Mouse (Mus musculus): Measurements from ENCODE around the gene Olfr521.

DNA sequence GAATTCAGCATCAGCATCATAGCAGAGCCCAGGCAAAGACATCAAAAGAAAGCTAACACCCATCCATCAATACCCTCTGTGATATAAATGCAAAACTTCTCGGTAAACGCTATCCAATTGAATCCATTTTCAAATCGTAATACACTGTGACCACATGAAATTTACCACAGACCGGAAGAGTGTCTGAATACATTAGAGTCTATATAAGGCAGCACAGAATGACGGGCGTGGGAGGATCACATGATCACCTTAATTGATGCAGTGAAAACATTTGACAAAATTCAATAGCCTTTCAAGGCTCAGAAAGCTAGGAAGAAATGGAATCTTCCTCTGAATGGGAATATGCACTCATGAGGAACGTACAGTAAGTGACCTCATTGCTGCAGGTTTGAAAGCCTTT lies 20.1 kb downstream of the Olfr521 start:
- no peak for TF ChIP-seq CTCF (IDR thresholded peaks at IDR 0.05; ENCODE audit: low read depth)
- TF ChIP-seq EP300 (IDR thresholded peaks at IDR 0.05; ENCODE audit: low read depth), result no peak

Data from liver, embryonic 14.5 days (tissue).